Mouse (Mus musculus) myocyte (in vitro differentiated cells): ENCODE measurements around the gene Ttyh2.

Experiments
- CEBPB ChIP-seq: IDR thresholded peaks from 2 replicates; pipeline ENCODE4 v1.6.1; 2011; ENCODE audit warnings: mild to moderate bottlenecking, moderate library complexity; ENCODE audit not compliant: poor library complexity, insufficient read depth, severe bottlenecking
- E2F4 ChIP-seq: IDR thresholded peaks from one replicate; pipeline ENCODE4 v1.6.1; 2011; ENCODE audit warnings: mild to moderate bottlenecking, control low read depth, moderate library complexity; ENCODE audit not compliant: insufficient read depth
- POLR2A ChIP-seq: IDR thresholded peaks from one replicate; pipeline ENCODE4 v1.6.1; 2011; ENCODE audit warnings: low read depth, mild to moderate bottlenecking, control low read depth, moderate library complexity; ENCODE audit not compliant: insufficient read length
- USF1 ChIP-seq: IDR thresholded peaks from one replicate; pipeline ENCODE4 v1.6.1; 2011; ENCODE audit warnings: low read depth, mild to moderate bottlenecking, control low read depth, moderate library complexity

DNA sequence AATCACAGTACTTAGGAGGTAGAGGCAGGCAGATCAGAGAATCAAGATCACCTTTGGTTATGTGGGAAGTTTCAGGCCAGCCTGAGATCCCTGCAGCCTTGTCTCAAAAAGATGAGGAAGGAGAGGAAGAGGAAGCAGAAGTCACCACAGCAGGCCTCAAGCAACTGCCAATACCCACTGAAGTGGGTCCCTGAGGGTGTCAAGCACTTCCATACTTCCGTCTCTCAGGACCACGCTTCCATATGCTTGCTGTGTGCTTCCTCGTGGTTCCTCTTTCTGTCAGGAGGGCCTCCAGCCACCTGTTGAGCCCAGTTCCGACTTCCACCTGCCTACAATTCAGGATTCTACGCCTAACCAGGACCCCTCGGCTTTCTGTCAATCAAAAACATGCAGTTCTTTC, 21.6 kb upstream of the Ttyh2 start:
- TF ChIP-seq POLR2A (no peak), E2F4 (no peak), CEBPB (no peak), USF1 (no peak)
